Mouse (Mus musculus): ENCODE measurements around the gene Hip1.

DNA sequence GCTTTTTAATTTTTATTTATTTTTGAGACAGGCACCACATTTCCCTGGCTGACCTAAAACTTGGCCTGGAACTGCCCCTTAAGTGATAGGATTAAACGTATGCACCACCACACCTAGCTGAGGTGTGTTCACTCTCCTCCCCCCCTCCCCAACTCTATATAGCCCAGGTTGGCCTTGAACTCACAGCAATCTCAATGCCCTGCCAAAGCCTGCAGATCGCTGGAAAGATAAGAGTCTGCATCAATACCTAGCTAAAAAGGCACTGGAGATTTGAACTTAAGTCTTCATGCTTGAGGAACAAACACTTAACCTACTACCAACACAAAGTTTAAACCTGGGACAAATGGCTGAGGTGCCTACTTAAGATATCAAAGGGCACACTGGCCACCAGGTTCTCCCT, 52.8 kb downstream of the Hip1 start:
- TF ChIP-seq POLR2A (IDR thresholded peaks at IDR 0.05; ENCODE audit: control insufficient read depth in 1 of 2, insufficient read depth in 1 of 2, low read depth in 1 of 2, low read length in 2 of 2, poor library complexity in 1 of 2) (no peak), HCFC1 (IDR thresholded peaks at IDR 0.05; ENCODE audit: low read depth, low read length) (no peak), MAFK (IDR thresholded peaks at IDR 0.05; ENCODE audit: borderline replicate concordance, low read depth, low read length) (no peak), GATA1 (IDR thresholded peaks at IDR 0.05; ENCODE audit: low read depth, low read length) (no peak), NRF1 (IDR thresholded peaks at IDR 0.05; ENCODE audit: insufficient read depth, low read depth, low read length, poor library complexity, severe bottlenecking) (no peak), E2F4 (IDR thresholded peaks at IDR 0.05; ENCODE audit: borderline replicate concordance, low read depth, low read length) (no peak), EP300 (IDR thresholded peaks at IDR 0.05; ENCODE audit: low read depth in 1 of 2, low read length in 2 of 2) (no peak), CHD2 (IDR thresholded peaks at IDR 0.05; ENCODE audit: low read length) (no peak), USF1 (IDR thresholded peaks at IDR 0.05; ENCODE audit: low read depth, low read length) (no peak), CTCF (IDR thresholded peaks at IDR 0.05 in 2 of 3, conservative IDR thresholded peaks at IDR 0.05 in 1 of 3; ENCODE audit: control insufficient read depth in 1 of 3, insufficient read depth in 1 of 3, low read depth in 2 of 3, low read length in 3 of 3, poor library complexity in 1 of 3, severe bottlenecking in 1 of 3) (no peak), TAL1 (IDR thresholded peaks at IDR 0.05; ENCODE audit: low read length) (no peak), ZMIZ1 (IDR thresholded peaks at IDR 0.05; ENCODE audit: low read depth, low read length) (no peak), MAZ (IDR thresholded peaks at IDR 0.05; ENCODE audit: low read depth, low read length) (no peak)

Measured in MEL (cell line).